Mouse (Mus musculus) kidney, embryonic 14.5 days (tissue): Measurements from ENCODE around the gene Alkbh4. TPM values are rescaled to one million over a fixed set of nuclear protein-coding genes. Genes with fewer than 3 reads are reported as not detected.
A peak's percentile ranks its signal among the peaks of the same experiment; 100 is the strongest.
"Not testable (repeated sequence)": the region's sequence is repeated elsewhere in the genome, so short reads cannot be mapped to it uniquely, and the experiment has no call there.

Source experiments
- ATAC-seq: fragments of 200-750 bp; cut with Nextera tagmentation; 2 replicates; pipeline ENCODE4 v1.8.0; 2017; ENCODE audit warnings: moderate number of reproducible peaks, mild to moderate bottlenecking, moderate TSS enrichment, moderate library complexity; ENCODE audit not compliant: low FRiP score, low TSS enrichment
- H3K27ac ChIP-seq: fragments of 300-500 bp; sonication (generic); 2 replicates; pipeline ENCODE4 v1.5.1; 2014; ENCODE audit warnings: low read depth, mild to moderate bottlenecking, low read length, moderate library complexity, mixed read lengths
- H3K27me3 ChIP-seq: fragments of 300-500 bp; sonication (generic); 2 replicates; pipeline ENCODE4 v1.6.1; 2014; ENCODE audit warnings: mild to moderate bottlenecking, low read length; ENCODE audit not compliant: control insufficient read depth, insufficient read depth
- H3K36me3 ChIP-seq: fragments of 300-500 bp; sonication (generic); 2 replicates; pipeline ENCODE4 v1.6.1; 2014; ENCODE audit warnings: low read length, mixed read lengths; ENCODE audit not compliant: control insufficient read depth, insufficient read depth
- H3K4me1 ChIP-seq: fragments of 300-500 bp; sonication (generic); 2 replicates; pipeline ENCODE4 v1.6.1; 2014; ENCODE audit warnings: low read length, mixed read lengths; ENCODE audit not compliant: control insufficient read depth, insufficient read depth
- H3K4me2 ChIP-seq: fragments of 300-500 bp; sonication (generic); replicated peaks from 2 replicates; pipeline ENCODE4 v1.6.1; 2014; ENCODE audit warnings: low read depth, mild to moderate bottlenecking, low read length
- H3K4me3 ChIP-seq: fragments of 300-500 bp; sonication (generic); 2 replicates; pipeline ENCODE4 v1.5.1; 2014; ENCODE audit warnings: mild to moderate bottlenecking, low read length
- H3K9ac ChIP-seq: fragments of 300-500 bp; sonication (generic); 2 replicates; pipeline ENCODE4 v1.6.1; 2014; ENCODE audit warnings: low read depth, mild to moderate bottlenecking, low read length, moderate library complexity
- H3K9me3 ChIP-seq: fragments of 300-500 bp; sonication (generic); 2 replicates; pipeline ENCODE4 v1.6.1; 2016; ENCODE audit warnings: low read length; ENCODE audit not compliant: control insufficient read depth
- whole genome bisulfite sequencing: fragments of 180-500 bp; shearing (Covaris S2); extraction: QIAGEN DNeasy Blood & Tissue Kit; methylation state at CpG from one replicate; pipeline ENCODE4 v1.1.7; 2014; 5-methylcytosine and 5-hydroxymethylcytosine counted together
- polyA plus RNA-seq: library from polyadenylated mRNA; unstranded; fragments of >200 nt; fragmentation: Nextera tagmentation; extraction: Ambion mirVana; gene quantifications from 2 replicates; pipeline ENCODE4 v1.2.1, GENCODE M21; 2014

Gene Alkbh4
- polyA plus RNA-seq, 1 experiment from 2014 or later, result 16.0 TPM

DNA sequence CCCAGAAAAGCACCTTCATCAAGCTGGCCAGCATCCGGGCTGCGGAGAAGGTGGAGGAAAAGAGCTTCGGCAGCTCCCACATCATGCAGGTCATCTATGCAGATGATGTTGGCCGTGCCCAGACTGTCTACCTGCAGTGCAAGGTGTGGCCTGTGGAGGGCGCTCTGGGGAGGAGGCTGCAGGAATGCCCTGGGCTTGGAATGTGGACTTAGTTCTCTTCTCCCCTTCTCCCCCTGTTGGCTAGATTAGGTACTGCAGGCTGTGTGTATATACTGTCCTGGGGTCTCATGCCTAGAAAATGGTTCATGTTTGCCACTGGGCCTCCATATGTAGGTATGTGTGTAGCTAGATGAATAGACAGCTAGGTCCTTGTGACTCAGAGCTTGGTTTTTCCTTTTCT lies 31.4 kb upstream of the Alkbh4 start:
- H3K4me3 ChIP-seq, result no peak overlapping the region
- ATAC-seq, result no peak
- 81% methylated on average over 5 of the region's 5 CpGs for WGBS
- 0 out of 2 replicates have a peak, but pooled peaks cover 5% of the 10 kb centered on the region for H3K4me1 ChIP-seq
- no peak overlapping the region for H3K4me2 ChIP-seq
- H3K27ac ChIP-seq, result no peak overlapping the region
- H3K9me3 ChIP-seq, result no peaks in the 10 kb centered on the region
- no peak overlapping the region for H3K9ac ChIP-seq
- H3K27me3 ChIP-seq, result peaks cover 3% of the 10 kb centered on the region; the same call in 1 of the 2 replicates
- H3K36me3 ChIP-seq, result no peaks in the 10 kb centered on the region

DNA sequence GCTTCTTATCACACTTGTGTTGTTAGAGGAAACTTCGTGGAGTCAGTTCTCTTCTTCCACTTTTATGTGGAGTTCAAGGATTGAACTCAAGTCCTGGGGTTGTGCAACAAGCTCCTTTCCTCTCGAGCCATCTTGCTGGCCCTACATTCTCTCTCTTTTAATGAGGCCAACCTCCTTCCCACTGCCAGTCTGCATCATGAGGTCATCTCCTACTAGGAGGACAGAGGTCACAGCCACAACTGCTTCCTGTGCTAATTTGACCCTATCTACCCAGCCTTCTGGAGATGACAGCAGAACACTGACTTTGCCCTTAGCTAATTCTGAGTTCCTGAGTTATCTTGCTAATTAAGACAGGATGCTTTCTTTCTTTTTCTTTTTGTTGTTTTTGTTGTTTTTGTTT lies 27.5 kb upstream of the Alkbh4 start:
- H3K27ac ChIP-seq, result no peak overlapping the region
- H3K9me3 ChIP-seq, result no peaks in the 10 kb centered on the region
- no peak overlapping the region for H3K9ac ChIP-seq
- H3K27me3 ChIP-seq, result no peaks in the 10 kb centered on the region
- no peaks in the 10 kb centered on the region for H3K4me1 ChIP-seq
- no peak overlapping the region for H3K4me2 ChIP-seq
- 42% methylated on average over 2 of the region's 2 CpGs for WGBS
- no peaks in the 10 kb centered on the region for H3K36me3 ChIP-seq
- H3K4me3 ChIP-seq, result no peak overlapping the region
- no peak for ATAC-seq

- no peak overlapping the region for H3K4me3 ChIP-seq
- no peaks in the 10 kb centered on the region for H3K4me1 ChIP-seq
- H3K36me3 ChIP-seq, result no peaks in the 10 kb centered on the region
- WGBS, result 83% methylated on average over 3 of the region's 3 CpGs
- no peak overlapping the region for H3K4me2 ChIP-seq
- H3K27ac ChIP-seq, result no peak overlapping the region
- no peak overlapping the region for H3K9ac ChIP-seq
- H3K9me3 ChIP-seq, result no peaks in the 10 kb centered on the region
- ATAC-seq, result no peak
- no peaks in the 10 kb centered on the region for H3K27me3 ChIP-seq
Measured at GRCm38 (mm10) chr5:136109042-136109441, 26.9 kb upstream of the Alkbh4 start.

DNA sequence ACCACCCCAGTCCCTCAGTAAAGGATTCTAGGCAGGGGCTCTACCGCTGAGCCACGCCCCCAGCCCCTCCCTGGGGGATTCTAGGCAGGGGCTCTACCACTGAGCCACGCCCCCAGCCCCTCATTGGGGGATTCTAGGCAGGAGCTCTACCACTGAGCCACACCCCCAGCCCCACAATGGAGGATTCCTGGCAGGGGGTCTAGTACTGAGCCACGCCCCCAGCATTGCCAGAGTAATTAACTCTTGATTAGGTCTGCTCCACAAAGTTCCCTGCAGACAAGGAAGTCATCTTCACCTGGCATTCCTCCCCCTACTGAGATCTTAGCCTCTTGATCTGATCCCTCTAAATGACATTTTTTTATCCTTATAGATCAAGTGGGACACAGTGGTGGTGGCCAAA lies 22.4 kb upstream of the Alkbh4 start:
- H3K9me3 ChIP-seq, H3K27ac ChIP-seq, H3K4me2 ChIP-seq, H3K27me3 ChIP-seq, H3K9ac ChIP-seq, ATAC-seq, H3K4me3 ChIP-seq, H3K36me3 ChIP-seq: not testable (repeated sequence)
- 39% methylated on average over 4 of the region's 4 CpGs for WGBS
- H3K4me1 ChIP-seq, result peaks cover 14% of the 10 kb centered on the region

DNA sequence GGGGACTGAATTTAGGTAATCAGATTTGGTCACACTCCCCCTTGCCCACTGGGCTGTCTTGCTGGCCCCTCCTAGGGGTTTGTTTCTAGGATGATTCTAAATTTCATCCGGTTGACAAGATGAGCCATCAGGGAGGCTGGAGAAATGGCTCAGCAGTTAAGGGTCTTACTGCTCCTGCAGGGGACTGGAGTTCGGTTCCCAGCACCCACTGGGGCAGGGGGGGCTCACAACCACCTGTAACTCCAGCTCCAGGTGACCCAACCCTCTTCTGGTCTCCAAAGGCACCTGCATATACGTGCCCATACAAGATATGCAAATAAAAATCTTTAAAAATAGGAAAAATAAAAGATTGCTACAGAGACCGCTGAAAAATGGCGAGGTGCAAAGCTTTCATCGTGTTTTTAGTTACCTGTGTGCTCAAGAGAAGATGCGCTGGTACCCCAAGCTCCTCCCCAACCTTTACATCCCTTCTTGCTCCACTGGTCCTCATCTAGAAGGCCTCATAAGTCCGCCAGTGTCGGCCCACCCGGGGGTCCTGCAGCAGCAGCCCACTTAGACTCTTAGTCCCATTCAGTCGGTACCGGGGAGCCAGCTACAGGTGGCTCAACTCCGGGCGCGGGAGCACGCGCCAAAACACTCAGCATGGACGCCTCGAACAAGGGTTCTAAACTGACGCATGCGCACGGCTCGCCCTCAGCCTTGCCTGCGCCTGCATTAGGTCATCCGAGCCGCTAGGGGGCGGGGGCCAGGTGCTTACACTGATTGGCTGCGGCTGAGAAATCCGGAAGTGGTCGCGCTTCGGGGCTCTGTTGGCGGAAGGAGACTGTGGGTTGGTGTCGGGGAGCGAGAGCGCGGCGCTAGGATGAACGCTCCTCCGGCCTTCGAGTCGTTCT lies 19.8 kb upstream of the Alkbh4 start, which contains the start of gene Polr2j:
Polr2j (plus strand) TSS at position 741 of the 893 bp plus-strand sequence.
- Histone ChIP-seq H3K36me3 (peaks cover 20% of the 10 kb centered on the region), H3K27me3 (no peaks in the 10 kb centered on the region), H3K4me3 (peak within 1 kb of the TSS; percentile 63), H3K27ac (peak within 1 kb of the TSS; percentile 4; the same call in 1 of the 2 replicates), H3K9me3 (no peaks in the 10 kb centered on the region), H3K9ac (peak within 1 kb of the TSS; percentile 61), H3K4me1 (peaks cover 14% of the 10 kb centered on the region), H3K4me2 (peak within 1 kb of the TSS; percentile 85)
- 3% methylated on average over 42 of the region's 42 CpGs for WGBS
- peak; percentile 95 for ATAC-seq

- H3K4me2 ChIP-seq, result peak overlapping the region; percentile 85
- H3K9ac ChIP-seq, result peak overlapping the region; percentile 61
- H3K27ac ChIP-seq, result peak overlapping the region; percentile 4; the same call in 1 of the 2 replicates
- no peaks in the 10 kb centered on the region for H3K9me3 ChIP-seq
- peaks cover 27% of the 10 kb centered on the region for H3K36me3 ChIP-seq
- H3K4me3 ChIP-seq, result peak overlapping the region; percentile 63
- H3K4me1 ChIP-seq, result peaks cover 14% of the 10 kb centered on the region
- under 1% methylated on average over 22 of the region's 22 CpGs for WGBS
- peak; percentile 33 for ATAC-seq
- H3K27me3 ChIP-seq, result no peaks in the 10 kb centered on the region
Measured at GRCm38 (mm10) chr5:136116784-136117112, 19.2 kb upstream of the Alkbh4 start.

GRCm38 (mm10) chr5:136122165-136122564 lies 13.8 kb upstream of the Alkbh4 start:
- no peak overlapping the region for H3K4me3 ChIP-seq
- 88% methylated on average over 10 of the region's 10 CpGs for WGBS
- no peak overlapping the region for H3K27ac ChIP-seq
- H3K36me3 ChIP-seq, result peaks cover 65% of the 10 kb centered on the region
- no peak overlapping the region for H3K9ac ChIP-seq
- no peaks in the 10 kb centered on the region for H3K9me3 ChIP-seq
- no peak overlapping the region for H3K4me2 ChIP-seq
- no peak for ATAC-seq
- H3K4me1 ChIP-seq, result peaks cover 8% of the 10 kb centered on the region
- H3K27me3 ChIP-seq, result no peaks in the 10 kb centered on the region

DNA sequence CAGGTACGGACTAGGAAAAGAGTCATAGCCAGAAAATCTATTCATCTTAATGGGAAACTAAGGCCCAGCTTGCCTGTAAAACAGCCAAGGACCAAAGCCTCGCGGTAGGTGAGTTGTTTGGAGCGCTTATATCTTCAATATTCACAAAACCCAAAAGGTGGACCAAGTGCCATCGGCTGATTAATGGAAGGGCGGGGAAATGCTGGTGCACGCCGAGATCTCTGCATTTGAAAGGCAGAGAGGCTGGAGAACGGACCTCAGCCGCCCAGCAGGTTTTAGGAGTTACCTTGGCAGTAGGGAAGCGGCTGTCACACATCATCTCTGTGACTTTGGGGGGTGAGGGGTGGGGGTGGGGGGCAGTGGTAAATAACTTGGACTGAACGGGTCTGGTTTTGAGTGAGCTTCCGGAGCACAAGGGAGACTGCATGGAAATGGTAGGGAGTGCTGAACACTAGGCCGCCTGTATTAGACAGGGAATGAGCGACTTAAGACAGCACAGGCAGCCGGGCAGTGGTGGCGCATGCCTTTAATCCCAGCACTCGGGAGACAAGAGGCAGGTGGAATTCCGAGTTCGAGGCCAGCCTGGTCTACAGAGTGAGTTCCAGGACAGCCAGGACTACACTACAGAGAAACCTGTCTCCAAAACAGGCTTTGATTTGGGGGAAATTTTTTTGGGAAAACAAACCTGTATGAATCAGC lies 495 bp downstream of the Alkbh4 start:
- peak overlapping the region; percentile 79 for H3K9ac ChIP-seq
- H3K4me3 ChIP-seq, result peak overlapping the region; percentile 87
- peaks cover 3% of the 10 kb centered on the region; the same call in 1 of the 2 replicates for H3K4me1 ChIP-seq
- H3K9me3 ChIP-seq, result no peaks in the 10 kb centered on the region
- H3K27ac ChIP-seq, result peak overlapping the region; percentile 43; the same call in 1 of the 2 replicates
- peak overlapping the region; percentile 74 for H3K4me2 ChIP-seq
- H3K27me3 ChIP-seq, result no peaks in the 10 kb centered on the region
- WGBS, result 5% methylated on average over 20 of the region's 20 CpGs
- peaks cover 55% of the 10 kb centered on the region for H3K36me3 ChIP-seq
- peak; percentile 9; the same call in 1 of the 2 replicates for ATAC-seq
